Mouse (Mus musculus): ENCODE results near the gene Cnr2. TPM values are rescaled to one million over a fixed set of nuclear protein-coding genes. Genes with fewer than 3 reads are reported as not detected.

Cnr2 gene
- polyA plus RNA-seq, 2 experiments = 0.70 to 0.94 TPM

DNA sequence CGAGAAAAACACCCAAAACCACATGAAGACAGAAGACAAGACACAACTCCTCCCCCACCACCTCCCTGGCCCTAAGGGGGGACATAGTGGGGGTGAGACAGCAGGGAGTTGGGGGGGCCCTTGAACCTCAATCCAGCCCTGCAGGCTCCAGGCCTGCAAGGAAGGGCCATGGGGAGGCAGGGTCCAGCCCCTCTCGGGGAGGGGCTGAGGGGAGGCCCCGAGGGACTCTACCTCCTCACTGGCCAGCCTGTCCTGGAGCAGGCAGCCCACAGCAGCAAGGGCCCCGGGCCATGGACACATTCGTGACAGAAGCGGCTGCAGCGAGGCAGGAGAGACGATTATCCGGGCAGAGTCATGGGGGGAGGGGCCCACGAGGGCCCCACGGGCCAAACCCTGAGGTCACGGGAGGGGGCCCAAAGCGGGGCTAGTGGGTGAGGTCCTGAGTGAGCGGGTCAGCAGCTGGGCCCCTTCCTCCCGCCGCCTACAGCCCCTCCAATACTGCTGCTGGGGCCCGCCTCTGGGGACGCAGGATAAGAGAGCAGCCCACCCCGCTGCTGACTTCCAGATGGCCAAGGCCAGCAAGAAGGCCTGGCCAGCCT, 73.2 kb downstream of the Cnr2 start:
- ATAC-seq (ENCODE audit: low FRiP score, low read depth) (no peak), DNase-seq (ENCODE audit: low spot score) (no peak)
- H3K36me3 ChIP-seq (ENCODE audit: control insufficient read depth, insufficient read depth, low read length) = peaks cover 51% of the 10 kb centered on the region
- no peak overlapping the region for H3K4me3 ChIP-seq (replicated peaks; ENCODE audit: low read length)
- no peak overlapping the region for H3K27ac ChIP-seq (replicated peaks; ENCODE audit: low read depth, low read length)
- H3K4me1 ChIP-seq (ENCODE audit: control insufficient read depth, insufficient read depth, low read length) = peaks cover 13% of the 10 kb centered on the region
- WGBS = 75% methylated on average over 7 of the region's 19 CpGs
- H3K27me3 ChIP-seq (ENCODE audit: control insufficient read depth, insufficient read depth, low read length) = no peaks in the 10 kb centered on the region
- H3K4me2 ChIP-seq (replicated peaks; ENCODE audit: low read depth, low read length, severe bottlenecking) = no peak overlapping the region
- no peak for TF ChIP-seq POLR2A (IDR thresholded peaks at IDR 0.05; ENCODE audit: borderline replicate concordance, extremely low read depth, insufficient read depth, insufficient read length)
- no peaks in the 10 kb centered on the region for H3K9me3 ChIP-seq (ENCODE audit: control insufficient read depth, low read length)
- H3K9ac ChIP-seq (ENCODE audit: low read depth, low read length, severe bottlenecking) = no peak overlapping the region

DNA sequence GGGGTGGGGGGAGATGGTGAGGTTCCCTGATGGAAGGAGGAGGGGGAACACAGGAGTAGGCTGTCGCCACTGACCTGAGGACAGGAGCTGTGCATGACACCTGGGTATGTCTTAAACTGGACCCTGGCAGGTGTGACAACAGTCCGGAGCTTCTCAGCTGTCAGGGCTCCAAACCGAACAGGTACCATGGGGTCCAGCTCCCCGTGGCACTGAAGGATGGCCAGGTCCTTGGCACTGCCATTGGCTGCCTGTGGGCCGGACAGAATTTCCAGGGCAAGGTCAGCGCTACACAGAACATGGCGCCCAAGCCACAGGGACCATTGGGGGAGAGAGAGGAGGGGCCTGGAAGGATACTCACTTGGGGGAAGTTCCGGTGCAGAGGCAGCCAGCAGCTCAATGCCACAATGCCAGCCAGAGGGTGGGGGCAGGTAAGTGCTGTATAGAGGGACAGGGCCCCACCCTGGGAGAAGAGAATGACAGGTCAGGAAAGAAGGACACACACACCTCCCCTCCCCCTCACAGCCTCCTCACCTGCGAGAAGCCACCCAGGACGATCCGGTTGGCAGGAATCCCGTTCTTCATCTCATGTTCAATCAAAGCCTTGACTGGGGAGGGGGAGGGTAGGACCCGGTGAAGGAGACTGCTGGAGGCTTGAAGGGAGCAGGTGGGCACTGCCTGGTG, 74.0 kb downstream of the Cnr2 start:
- no peak overlapping the region for H3K27ac ChIP-seq (replicated peaks; ENCODE audit: low read depth, low read length)
- H3K9ac ChIP-seq (ENCODE audit: low read depth, low read length, severe bottlenecking) = no peak overlapping the region
- H3K4me1 ChIP-seq (ENCODE audit: control insufficient read depth, insufficient read depth, low read length) = peaks cover 13% of the 10 kb centered on the region
- TF ChIP-seq POLR2A (IDR thresholded peaks at IDR 0.05; ENCODE audit: borderline replicate concordance, extremely low read depth, insufficient read depth, insufficient read length) = no peak
- DNase-seq (ENCODE audit: low spot score) = no peak
- 92% methylated on average over 13 of the region's 13 CpGs for WGBS
- H3K9me3 ChIP-seq (ENCODE audit: control insufficient read depth, low read length) = no peaks in the 10 kb centered on the region
- ATAC-seq (ENCODE audit: low FRiP score, low read depth) = no peak
- no peaks in the 10 kb centered on the region for H3K27me3 ChIP-seq (ENCODE audit: control insufficient read depth, insufficient read depth, low read length)
- no peak overlapping the region for H3K4me3 ChIP-seq (replicated peaks; ENCODE audit: low read length)
- peaks cover 51% of the 10 kb centered on the region for H3K36me3 ChIP-seq (ENCODE audit: control insufficient read depth, insufficient read depth, low read length)
- H3K4me2 ChIP-seq (replicated peaks; ENCODE audit: low read depth, low read length, severe bottlenecking) = no peak overlapping the region

Other genes with a start within 250 kb of the Cnr2 start
- gene Ifnlr1, start 209.1 kb upstream of the Cnr2 start, polyA plus RNA-seq (2012; rRNA removed) = 3.1 and 3.4 TPM in 2 replicates
- 1.1 and 2.0 TPM in 2 replicates for gene Ifnlr1, start 209.1 kb upstream of the Cnr2 start, polyA plus RNA-seq (2014; fragmentation: Nextera tagmentation; extraction: Ambion mirVana)
- 1.2 and 1.6 TPM in 2 replicates for gene Il22ra1, start 167.2 kb upstream of the Cnr2 start, polyA plus RNA-seq (2012; rRNA removed)
- gene Il22ra1, start 167.2 kb upstream of the Cnr2 start, polyA plus RNA-seq (2014; fragmentation: Nextera tagmentation; extraction: Ambion mirVana) = 0.79 and 1.2 TPM in 2 replicates
- 8.1 and 12.7 TPM in 2 replicates for gene Myom3, start 135.7 kb upstream of the Cnr2 start, polyA plus RNA-seq (2012; rRNA removed)
- 2.5 and 5.0 TPM in 2 replicates for gene Myom3, start 135.7 kb upstream of the Cnr2 start, polyA plus RNA-seq (2014; fragmentation: Nextera tagmentation; extraction: Ambion mirVana)
- 139 and 145 TPM in 2 replicates for gene Srsf10, start 39.6 kb upstream of the Cnr2 start, polyA plus RNA-seq (2012; rRNA removed)
- 258 and 273 TPM in 2 replicates for gene Srsf10, start 39.6 kb upstream of the Cnr2 start, polyA plus RNA-seq (2014; fragmentation: Nextera tagmentation; extraction: Ambion mirVana)
- gene Pnrc2, start 21.5 kb upstream of the Cnr2 start, polyA plus RNA-seq (2012; rRNA removed) = 105 and 106 TPM in 2 replicates
- 165 and 178 TPM in 2 replicates for gene Pnrc2, start 21.5 kb upstream of the Cnr2 start, polyA plus RNA-seq (2014; fragmentation: Nextera tagmentation; extraction: Ambion mirVana)
- 45.6 and 50.1 TPM in 2 replicates for gene Fuca1, start 25.3 kb downstream of the Cnr2 start, polyA plus RNA-seq (2012; rRNA removed)
- gene Fuca1, start 25.3 kb downstream of the Cnr2 start, polyA plus RNA-seq (2014; fragmentation: Nextera tagmentation; extraction: Ambion mirVana) = 80.8 and 92.8 TPM in 2 replicates
- 60.8 and 69.7 TPM in 2 replicates for gene Hmgcl, start 51.1 kb downstream of the Cnr2 start, polyA plus RNA-seq (2012; rRNA removed)
- gene Hmgcl, start 51.1 kb downstream of the Cnr2 start, polyA plus RNA-seq (2014; fragmentation: Nextera tagmentation; extraction: Ambion mirVana) = 93.4 and 97.6 TPM in 2 replicates
- 83.7 and 101 TPM in 2 replicates for gene Gale, start 68.3 kb downstream of the Cnr2 start, polyA plus RNA-seq (2012; rRNA removed)
- 52.0 and 59.3 TPM in 2 replicates for gene Gale, start 68.3 kb downstream of the Cnr2 start, polyA plus RNA-seq (2014; fragmentation: Nextera tagmentation; extraction: Ambion mirVana)
- 106 and 133 TPM in 2 replicates for gene Lypla2, start 77.2 kb downstream of the Cnr2 start, polyA plus RNA-seq (2012; rRNA removed)
- gene Lypla2, start 77.2 kb downstream of the Cnr2 start, polyA plus RNA-seq (2014; fragmentation: Nextera tagmentation; extraction: Ambion mirVana) = 105 and 117 TPM in 2 replicates
- 49.1 and 50.2 TPM in 2 replicates for gene Pithd1, start 91.9 kb downstream of the Cnr2 start, polyA plus RNA-seq (2012; rRNA removed)
- 52.6 and 59.9 TPM in 2 replicates for gene Pithd1, start 91.9 kb downstream of the Cnr2 start, polyA plus RNA-seq (2014; fragmentation: Nextera tagmentation; extraction: Ambion mirVana)
- gene Eloa, start 126.4 kb downstream of the Cnr2 start, polyA plus RNA-seq (2012; rRNA removed) = 21.6 and 28.1 TPM in 2 replicates
- 50.5 and 50.8 TPM in 2 replicates for gene Eloa, start 126.4 kb downstream of the Cnr2 start, polyA plus RNA-seq (2014; fragmentation: Nextera tagmentation; extraction: Ambion mirVana)
- gene Rpl11, start 158.0 kb downstream of the Cnr2 start, polyA plus RNA-seq (2012; rRNA removed) = 1,058 and 1,343 TPM in 2 replicates
- gene Rpl11, start 158.0 kb downstream of the Cnr2 start, polyA plus RNA-seq (2014; fragmentation: Nextera tagmentation; extraction: Ambion mirVana) = 547 and 591 TPM in 2 replicates
- gene Id3, start 248.1 kb downstream of the Cnr2 start, polyA plus RNA-seq (2012; rRNA removed) = 417 and 561 TPM in 2 replicates
- 500 and 565 TPM in 2 replicates for gene Id3, start 248.1 kb downstream of the Cnr2 start, polyA plus RNA-seq (2014; fragmentation: Nextera tagmentation; extraction: Ambion mirVana)